Mouse (Mus musculus): ENCODE data around the gene Mvp. TPM values are rescaled to one million over a fixed set of nuclear protein-coding genes. Genes with fewer than 3 reads are reported as not detected.

Gene Mvp
- polyA plus RNA-seq, 1 experiment from 2014 or later: 13.1 TPM

DNA sequence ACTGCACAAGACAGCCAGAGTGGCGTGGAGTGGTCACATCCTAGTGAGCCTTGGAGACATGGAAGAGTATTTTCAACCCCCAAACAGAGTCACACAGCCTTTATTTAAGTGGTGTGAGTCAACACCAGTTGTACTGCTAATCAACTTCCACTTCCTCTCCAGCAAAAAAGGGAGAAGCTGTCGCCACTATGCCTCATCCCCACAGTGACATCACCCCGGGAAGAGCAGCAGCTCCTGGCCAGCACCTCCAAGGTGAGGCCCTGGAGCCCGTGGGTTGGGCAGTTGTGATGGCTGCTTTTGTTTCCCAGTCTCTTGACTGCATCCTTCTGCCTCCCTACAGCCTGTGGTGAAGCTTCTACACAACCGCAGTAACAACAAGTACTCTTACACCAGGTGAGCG, 73.2 kb downstream of the Mvp start:
- H3K27me3 ChIP-seq: no peaks in the 10 kb centered on the region
- no peak overlapping the region for H3K4me3 ChIP-seq
- no peaks in the 10 kb centered on the region for H3K9me3 ChIP-seq
- no peak overlapping the region for H3K27ac ChIP-seq
- 47% methylated on average over 6 of the region's 6 CpGs for WGBS
- peaks cover 45% of the 10 kb centered on the region for H3K36me3 ChIP-seq
- H3K9ac ChIP-seq: no peak overlapping the region
- ATAC-seq (ENCODE audit: insufficient number of reproducible peaks, low FRiP score, low TSS enrichment, low read depth): no peak
- no peak overlapping the region for H3K4me2 ChIP-seq
- H3K4me1 ChIP-seq: no peaks in the 10 kb centered on the region

Small RNAs within 50 kb of the gene (microRNA-seq; reads per million reads assigned to microRNA genes)
- gene Gm44343: not detected

Other genes with a start within 250 kb of the Mvp start
- 16.8 and 17.7 TPM in 2 replicates for gene Gdpd3, start 248.3 kb downstream of the Mvp start, polyA plus RNA-seq (2015; fragmentation: Nextera tagmentation; extraction: Ambion mirVana)
- gene Ypel3, start 237.7 kb downstream of the Mvp start, polyA plus RNA-seq (2015; fragmentation: Nextera tagmentation; extraction: Ambion mirVana): 117 and 122 TPM in 2 replicates
- gene Tbx6, start 233.1 kb downstream of the Mvp start, polyA plus RNA-seq (2015; fragmentation: Nextera tagmentation; extraction: Ambion mirVana): 0.37 and 0.46 TPM in 2 replicates
- 212 and 227 TPM in 2 replicates for gene Ppp4c, start 222.1 kb downstream of the Mvp start, polyA plus RNA-seq (2015; fragmentation: Nextera tagmentation; extraction: Ambion mirVana)
- gene Fam57b, start 217.0 kb downstream of the Mvp start, polyA plus RNA-seq (2015; fragmentation: Nextera tagmentation; extraction: Ambion mirVana): 0.22 and 0.56 TPM in 2 replicates
- not detected in 2 replicates for gene 4930451I11Rik, start 183.0 kb downstream of the Mvp start, polyA plus RNA-seq (2015; fragmentation: Nextera tagmentation; extraction: Ambion mirVana)
- gene Doc2a, start 167.2 kb downstream of the Mvp start, polyA plus RNA-seq (2015; fragmentation: Nextera tagmentation; extraction: Ambion mirVana): 0.57 and 0.82 TPM in 2 replicates
- gene Hirip3, start 152.6 kb downstream of the Mvp start, polyA plus RNA-seq (2015; fragmentation: Nextera tagmentation; extraction: Ambion mirVana): 26.7 and 30.1 TPM in 2 replicates
- gene Ino80e, start 152.2 kb downstream of the Mvp start, polyA plus RNA-seq (2015; fragmentation: Nextera tagmentation; extraction: Ambion mirVana): 80.7 and 82.1 TPM in 2 replicates
- 40.9 and 46.3 TPM in 2 replicates for gene Taok2, start 129.9 kb downstream of the Mvp start, polyA plus RNA-seq (2015; fragmentation: Nextera tagmentation; extraction: Ambion mirVana)
- gene Tmem219, start 91.7 kb downstream of the Mvp start, polyA plus RNA-seq (2015; fragmentation: Nextera tagmentation; extraction: Ambion mirVana): 31.3 and 35.1 TPM in 2 replicates
- gene Kctd13, start 85.7 kb downstream of the Mvp start, polyA plus RNA-seq (2015; fragmentation: Nextera tagmentation; extraction: Ambion mirVana): 13.5 and 15.3 TPM in 2 replicates
- gene Asphd1, start 65.0 kb downstream of the Mvp start, polyA plus RNA-seq (2015; fragmentation: Nextera tagmentation; extraction: Ambion mirVana): 0.10 TPM in 1 of 2 replicates, not detected in the other
- gene Sez6l2, start 64.1 kb downstream of the Mvp start, polyA plus RNA-seq (2015; fragmentation: Nextera tagmentation; extraction: Ambion mirVana): 0.46 and 0.50 TPM in 2 replicates
- 105 and 119 TPM in 2 replicates for gene Cdipt, start 38.7 kb downstream of the Mvp start, polyA plus RNA-seq (2015; fragmentation: Nextera tagmentation; extraction: Ambion mirVana)
- gene Cdiptos, start 38.5 kb downstream of the Mvp start, polyA plus RNA-seq (2015; fragmentation: Nextera tagmentation; extraction: Ambion mirVana): 1.5 and 1.6 TPM in 2 replicates
- gene Pagr1b, start 1.9 kb upstream of the Mvp start, polyA plus RNA-seq (2015; fragmentation: Nextera tagmentation; extraction: Ambion mirVana): 0.63 and 1.8 TPM in 2 replicates
- gene Pagr1a, start 2.7 kb upstream of the Mvp start, polyA plus RNA-seq (2015; fragmentation: Nextera tagmentation; extraction: Ambion mirVana): 46.7 and 85.6 TPM in 2 replicates
- gene Gm42742, start 6.5 kb upstream of the Mvp start, polyA plus RNA-seq (2015; fragmentation: Nextera tagmentation; extraction: Ambion mirVana): 28.9 and 58.2 TPM in 2 replicates
- 16.5 and 17.5 TPM in 2 replicates for gene Prrt2, start 6.6 kb upstream of the Mvp start, polyA plus RNA-seq (2015; fragmentation: Nextera tagmentation; extraction: Ambion mirVana)
- 49.8 and 54.8 TPM in 2 replicates for gene Maz, start 12.4 kb upstream of the Mvp start, polyA plus RNA-seq (2015; fragmentation: Nextera tagmentation; extraction: Ambion mirVana)
- gene Kif22, start 27.9 kb upstream of the Mvp start, polyA plus RNA-seq (2015; fragmentation: Nextera tagmentation; extraction: Ambion mirVana): 90.7 and 96.9 TPM in 2 replicates
- not detected in 2 replicates for gene Zg16, start 72.7 kb upstream of the Mvp start, polyA plus RNA-seq (2015; fragmentation: Nextera tagmentation; extraction: Ambion mirVana)
- gene AI467606, start 76.7 kb upstream of the Mvp start, polyA plus RNA-seq (2015; fragmentation: Nextera tagmentation; extraction: Ambion mirVana): 5.3 and 6.1 TPM in 2 replicates
- 4.1 and 6.3 TPM in 2 replicates for gene Qprt, start 107.6 kb upstream of the Mvp start, polyA plus RNA-seq (2015; fragmentation: Nextera tagmentation; extraction: Ambion mirVana)
- gene Spn, start 123.2 kb upstream of the Mvp start, polyA plus RNA-seq (2015; fragmentation: Nextera tagmentation; extraction: Ambion mirVana): 0.81 and 0.84 TPM in 2 replicates
- 53.6 and 55.1 TPM in 2 replicates for gene Cd2bp2, start 181.4 kb upstream of the Mvp start, polyA plus RNA-seq (2015; fragmentation: Nextera tagmentation; extraction: Ambion mirVana)
- 24.6 and 25.5 TPM in 2 replicates for gene Tbc1d10b, start 193.8 kb upstream of the Mvp start, polyA plus RNA-seq (2015; fragmentation: Nextera tagmentation; extraction: Ambion mirVana)
- gene Mylpf, start 194.3 kb upstream of the Mvp start, polyA plus RNA-seq (2015; fragmentation: Nextera tagmentation; extraction: Ambion mirVana): 422 and 1,232 TPM in 2 replicates
- gene Zfp553, start 218.4 kb upstream of the Mvp start, polyA plus RNA-seq (2015; fragmentation: Nextera tagmentation; extraction: Ambion mirVana): 37.3 and 38.4 TPM in 2 replicates
- gene Sept1, start 218.5 kb upstream of the Mvp start, polyA plus RNA-seq (2015; fragmentation: Nextera tagmentation; extraction: Ambion mirVana): 19.6 and 22.7 TPM in 2 replicates
- gene Zfp771, start 229.7 kb upstream of the Mvp start, polyA plus RNA-seq (2015; fragmentation: Nextera tagmentation; extraction: Ambion mirVana): 69.7 and 71.7 TPM in 2 replicates
- 127 and 138 TPM in 2 replicates for gene Dctpp1, start 246.1 kb upstream of the Mvp start, polyA plus RNA-seq (2015; fragmentation: Nextera tagmentation; extraction: Ambion mirVana)

All from limb, embryonic 15.5 days (tissue).